Mouse (Mus musculus) liver, postnatal 0 days (tissue): ENCODE results near the gene Timm13. TPM values are rescaled to one million over a fixed set of nuclear protein-coding genes. Genes with fewer than 3 reads are reported as not detected.

Experiments used
- ATAC-seq: fragments of 200-750 bp; cut with Nextera tagmentation; 2 replicates; pipeline ENCODE4 v1.8.0; 2017; ENCODE audit warnings: mild to moderate bottlenecking, moderate library complexity
- DNase-seq: peaks from one replicate; pipeline ENCODE4 v3.0.0-alpha.2; 2016
- H3K27ac ChIP-seq: fragments of 300-500 bp; sonication (generic); 2 replicates; pipeline ENCODE4 v1.5.1; 2014; ENCODE audit warnings: antibody characterized with exemption, moderate library complexity, mild to moderate bottlenecking, low read depth
- H3K27me3 ChIP-seq: fragments of 300-500 bp; sonication (generic); 2 replicates; pipeline ENCODE4 v1.6.1; 2014; ENCODE audit warnings: low read length, control low read depth, mixed read lengths; ENCODE audit not compliant: insufficient read depth
- H3K36me3 ChIP-seq: fragments of 300-500 bp; sonication (generic); replicated peaks from 2 replicates; pipeline ENCODE4 v1.6.1; 2014; ENCODE audit warnings: mild to moderate bottlenecking, control low read depth, low read length, moderate library complexity, mixed read lengths; ENCODE audit not compliant: insufficient read depth
- H3K4me1 ChIP-seq: fragments of 300-500 bp; sonication (generic); 2 replicates; pipeline ENCODE4 v1.6.1; 2014; ENCODE audit warnings: antibody characterized with exemption, mild to moderate bottlenecking, control low read depth; ENCODE audit not compliant: insufficient read depth
- H3K4me2 ChIP-seq: fragments of 300-500 bp; sonication (generic); 2 replicates; pipeline ENCODE4 v1.6.1; 2014; ENCODE audit warnings: low read depth, mild to moderate bottlenecking, low read length, moderate library complexity, mixed read lengths
- H3K4me3 ChIP-seq: fragments of 300-500 bp; sonication (generic); 2 replicates; pipeline ENCODE4 v1.5.1; 2014; ENCODE audit warnings: low read depth, low read length
- H3K9ac ChIP-seq: fragments of 300-500 bp; sonication (generic); replicated peaks from 2 replicates; pipeline ENCODE4 v1.6.1; 2014; ENCODE audit warnings: mild to moderate bottlenecking, moderate library complexity
- H3K9me3 ChIP-seq: fragments of 300-500 bp; sonication (generic); 2 replicates; pipeline ENCODE4 v1.6.1; 2016; ENCODE audit warnings: mild to moderate bottlenecking, control low read depth, low read length, mixed read lengths
- CTCF ChIP-seq: sonication (generic); IDR thresholded peaks from 2 replicates; pipeline ENCODE4 v1.5.1; 2016; ENCODE audit warnings: antibody characterized with exemption, low read depth
- EP300 ChIP-seq: IDR thresholded peaks from 2 replicates; pipeline ENCODE4 v1.6.1; 2016; ENCODE audit warnings: antibody characterized with exemption, low read depth, mild to moderate bottlenecking
- WGBS: fragments of 180-500 bp; shearing (Covaris S2); extraction: QIAGEN DNeasy Blood & Tissue Kit; methylation state at CpG from one replicate; pipeline ENCODE4 v1.1.7; 2014; ENCODE audit not compliant: insufficient replicate concordance; 5-methylcytosine and 5-hydroxymethylcytosine counted together
- polyA plus RNA-seq: library from polyadenylated mRNA; unstranded; fragments of >200 nt; fragmentation: Nextera tagmentation; extraction: Ambion mirVana; gene quantifications from 2 replicates; pipeline ENCODE4 v1.2.1, GENCODE M21; 2015

Gene Timm13
- polyA plus RNA-seq, 1 experiment from 2014 or later: 244 TPM

DNA sequence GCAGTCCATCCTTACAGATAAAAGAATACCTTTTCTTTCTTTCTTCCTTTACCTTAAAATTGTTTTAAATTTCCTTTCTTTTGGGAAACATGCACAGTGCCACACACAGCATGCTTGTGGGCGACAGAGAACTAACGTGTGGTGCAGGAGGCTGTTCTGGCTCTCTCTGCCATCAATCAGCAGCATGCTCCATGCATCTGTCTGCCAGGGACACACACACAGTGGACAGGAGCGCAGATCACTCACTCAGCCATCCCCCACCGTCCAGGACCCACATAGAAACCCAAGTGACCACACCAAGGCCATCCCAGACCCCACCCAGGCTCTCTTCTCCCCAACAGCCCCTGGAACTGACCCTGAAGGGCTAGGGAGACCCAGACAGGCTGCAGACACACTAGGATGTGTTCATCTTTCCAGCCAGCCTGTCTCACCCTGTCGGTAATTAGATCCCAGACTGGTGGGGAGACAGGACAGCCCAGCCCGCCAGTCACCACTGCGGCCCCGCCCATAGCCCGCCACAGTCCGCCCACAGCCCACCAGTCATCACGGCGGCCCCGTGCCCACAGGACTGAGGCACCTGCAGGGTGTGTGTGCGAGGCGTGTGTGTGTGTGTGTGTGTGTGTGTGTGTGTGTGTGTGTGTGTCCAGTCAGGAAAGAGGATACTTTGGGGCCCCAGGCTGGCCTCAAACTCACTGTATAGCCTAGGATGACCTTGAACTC lies 38.2 kb upstream of the Timm13 start:
- DNase-seq (peak; percentile 34), ATAC-seq (0 out of 2 replicates have a peak, but pooled peaks have one; percentile 3)
- Histone ChIP-seq H3K9me3 (no peaks in the 10 kb centered on the region), H3K27me3 (peaks cover 11% of the 10 kb centered on the region), H3K9ac (no peak overlapping the region), H3K27ac (no peak overlapping the region), H3K4me3 (peak overlapping the region; percentile 30; the same call in 1 of the 2 replicates), H3K36me3 (no peaks in the 10 kb centered on the region), H3K4me2 (peak overlapping the region; percentile 87), H3K4me1 (peaks cover 62% of the 10 kb centered on the region)
- TF ChIP-seq CTCF (no peak), EP300 (no peak)
- WGBS: 22% methylated on average over 15 of the region's 15 CpGs

- no peak overlapping the region for H3K4me2 ChIP-seq
- H3K9ac ChIP-seq: no peak overlapping the region
- H3K36me3 ChIP-seq: no peaks in the 10 kb centered on the region
- peak; percentile 58 for DNase-seq
- H3K27ac ChIP-seq: no peak overlapping the region
- WGBS: 22% methylated on average over 8 of the region's 8 CpGs
- peaks cover 22% of the 10 kb centered on the region for H3K27me3 ChIP-seq
- H3K4me1 ChIP-seq: peaks cover 71% of the 10 kb centered on the region
- no peak for ATAC-seq
- H3K9me3 ChIP-seq: no peaks in the 10 kb centered on the region
- H3K4me3 ChIP-seq: no peak overlapping the region
- TF ChIP-seq CTCF: no peak
- TF ChIP-seq EP300: no peak
Measured at GRCm38 (mm10) chr10:80937646-80938045, 36.9 kb upstream of the Timm13 start.

DNA sequence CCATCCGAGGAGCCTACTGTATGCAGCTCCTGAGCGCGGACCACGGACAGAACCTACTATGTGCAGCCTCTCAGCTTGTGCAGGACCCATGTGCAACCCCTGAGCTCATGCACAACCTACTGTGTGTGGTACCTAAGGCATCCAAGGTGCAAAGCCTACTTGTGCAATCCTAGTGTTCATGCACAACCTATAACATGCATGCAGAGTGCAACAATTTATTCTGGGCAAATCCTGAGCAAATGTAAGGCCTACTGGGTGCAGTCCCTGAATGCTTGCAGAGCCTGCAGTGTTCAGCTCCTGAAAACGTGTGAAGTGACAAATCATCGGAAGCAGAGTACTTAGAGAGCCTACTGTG lies 36.0 kb upstream of the Timm13 start:
- WGBS: 17% methylated on average over 6 of the region's 6 CpGs
- no peak for DNase-seq
- no peaks in the 10 kb centered on the region for H3K36me3 ChIP-seq
- no peak overlapping the region for H3K9ac ChIP-seq
- H3K27me3 ChIP-seq: peaks cover 31% of the 10 kb centered on the region
- ATAC-seq: no peak
- no peak overlapping the region for H3K27ac ChIP-seq
- peaks cover 80% of the 10 kb centered on the region for H3K4me1 ChIP-seq
- no peaks in the 10 kb centered on the region for H3K9me3 ChIP-seq
- H3K4me3 ChIP-seq: no peak overlapping the region; the same call in 1 of the 2 replicates
- TF ChIP-seq EP300 (no peak), CTCF (no peak)
- peak overlapping the region; percentile 62 for H3K4me2 ChIP-seq

DNA sequence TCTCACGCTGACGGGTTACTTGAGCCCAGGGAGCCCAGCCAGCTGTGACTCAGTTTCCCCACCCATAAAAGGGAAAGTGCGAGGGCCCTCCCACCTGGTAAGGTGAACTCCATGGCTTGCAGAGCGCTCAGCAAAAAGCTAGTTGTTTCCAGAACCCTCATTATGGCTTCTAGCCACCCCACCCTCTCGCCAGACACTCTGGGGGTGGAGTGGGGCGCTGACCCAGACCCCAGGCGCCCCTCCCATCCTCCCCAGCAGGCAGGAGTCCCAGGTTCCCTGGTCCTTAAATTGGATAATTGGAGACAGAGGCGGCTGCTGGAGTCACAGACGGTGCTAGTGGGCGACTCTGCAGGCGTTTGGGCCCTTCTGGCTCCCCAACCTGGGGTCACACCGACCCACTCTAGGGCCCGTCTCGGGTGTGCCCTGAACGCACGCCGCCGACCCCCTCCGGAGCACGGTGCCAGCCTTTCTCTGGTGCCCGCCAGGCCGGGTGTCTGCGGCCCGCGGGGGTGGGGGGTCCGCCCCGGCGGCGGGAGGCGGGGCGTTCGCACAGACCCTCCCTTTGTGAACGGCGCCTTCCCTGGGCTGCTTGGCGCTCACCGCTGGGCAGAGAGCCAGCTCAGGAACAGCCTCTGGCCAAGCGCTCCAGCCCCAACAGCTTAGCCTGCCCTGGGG lies 35.5 kb upstream of the Timm13 start:
- Histone ChIP-seq H3K4me2 (peak overlapping the region; percentile 62), H3K9me3 (no peaks in the 10 kb centered on the region), H3K4me1 (peaks cover 84% of the 10 kb centered on the region), H3K27ac (no peak overlapping the region), H3K9ac (0 out of 2 replicates have a peak overlapping the region, but pooled peaks have one; percentile 18), H3K4me3 (peak overlapping the region; percentile 19; the same call in 1 of the 2 replicates), H3K36me3 (no peaks in the 10 kb centered on the region), H3K27me3 (peaks cover 36% of the 10 kb centered on the region)
- WGBS: 3% methylated on average over 35 of the region's 37 CpGs
- TF ChIP-seq CTCF: no peak
- TF ChIP-seq EP300: no peak
- peak; percentile 62 for DNase-seq
- ATAC-seq: no peak

- peak overlapping the region; percentile 62 for H3K4me2 ChIP-seq
- no peak for TF ChIP-seq EP300
- no peak for TF ChIP-seq CTCF
- DNase-seq (no peak), ATAC-seq (no peak)
- no peak overlapping the region for H3K4me3 ChIP-seq
- no peaks in the 10 kb centered on the region for H3K36me3 ChIP-seq
- H3K27me3 ChIP-seq: peaks cover 41% of the 10 kb centered on the region
- H3K9ac ChIP-seq: no peak overlapping the region
- 9% methylated on average over 17 of the region's 17 CpGs for WGBS
- no peak overlapping the region for H3K27ac ChIP-seq
- H3K9me3 ChIP-seq: no peaks in the 10 kb centered on the region
- H3K4me1 ChIP-seq: peaks cover 84% of the 10 kb centered on the region
Measured at GRCm38 (mm10) chr10:80935698-80936097, 34.9 kb upstream of the Timm13 start.

DNA sequence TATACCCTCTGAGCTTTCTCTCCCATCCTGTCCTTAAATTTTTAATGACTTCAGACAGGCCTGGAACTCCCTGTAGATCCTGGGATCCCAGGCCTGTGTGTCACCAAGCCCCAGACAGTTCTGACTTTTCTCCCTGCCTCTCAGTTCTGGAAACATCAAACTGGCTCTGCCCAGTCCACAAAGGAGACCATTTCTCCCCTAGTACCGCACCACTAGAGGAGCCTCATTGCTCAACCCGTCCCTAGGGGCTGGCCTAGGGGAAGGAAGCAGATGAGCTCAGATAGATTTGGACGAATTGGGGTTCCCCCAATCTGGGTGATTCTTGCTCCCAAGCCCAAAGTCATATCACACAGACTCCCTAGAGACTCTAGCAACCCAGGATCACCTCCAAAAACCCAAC lies 34.5 kb upstream of the Timm13 start:
- Histone ChIP-seq H3K4me1 (peaks cover 83% of the 10 kb centered on the region), H3K4me2 (no peak overlapping the region), H3K36me3 (no peaks in the 10 kb centered on the region), H3K9ac (no peak overlapping the region), H3K9me3 (no peaks in the 10 kb centered on the region), H3K27me3 (peaks cover 46% of the 10 kb centered on the region), H3K27ac (no peak overlapping the region), H3K4me3 (no peak overlapping the region)
- TF ChIP-seq EP300 (no peak), CTCF (no peak)
- 19% methylated on average over 3 of the region's 3 CpGs for WGBS
- ATAC-seq (no peak), DNase-seq (no peak)
